ENCODE assay signal across 14 mouse cellular contexts in the genomic region with DNA sequence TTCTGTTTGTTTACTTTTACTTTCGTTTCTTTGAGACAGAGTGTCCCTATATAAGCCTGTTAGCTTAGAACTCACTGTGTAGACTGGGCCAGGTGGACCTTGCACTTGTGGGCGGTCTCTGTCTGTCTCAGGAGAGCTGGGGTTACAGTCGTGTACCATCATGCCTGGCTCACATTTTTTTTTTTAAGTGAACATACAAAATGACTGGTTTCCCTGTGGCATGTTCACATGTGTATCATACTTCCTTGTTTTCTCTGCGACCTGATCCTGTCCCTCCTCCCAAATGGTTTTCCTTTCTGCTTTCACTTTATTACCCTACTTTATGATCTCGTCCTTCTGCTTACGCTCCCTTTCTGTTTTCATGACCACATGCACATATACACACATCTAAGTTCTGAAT. TPM values are rescaled to one million over a fixed set of nuclear protein-coding genes. Genes with fewer than 3 reads are reported as not detected.
A peak's percentile ranks its signal among the peaks of the same experiment; 100 is the strongest.
DNase-seq lines count a peak whose midpoint lies in the region; ATAC-seq and TF ChIP-seq lines count a peak whose summit lies in the region.
"Had no signal": no experiment of that assay in that cellular context is flagged by ENCODE, and none has a peak within 500 bp of the region (broad histone marks: within the 10 kb centered on the region; RNA-seq: fewer than 3 reads in every experiment).

No protein-coding gene starts in this region.

- H3K4me1 ChIP-seq in kidney, adult 2 months (ENCODE audit: control insufficient read depth, insufficient read depth, low read length): peaks cover 15% of the 10 kb centered on the region
- H3K4me1 ChIP-seq in kidney, embryonic 15.5 days: peaks cover 25% of the 10 kb centered on the region
- peaks cover 6% of the 10 kb centered on the region; the same call in 1 of the 2 replicates for H3K4me1 ChIP-seq in small intestine, adult 2 months (ENCODE audit: control insufficient read depth, insufficient read depth, insufficient read length, low read length)

- H3K4me3 ChIP-seq in kidney, adult 2 months (ENCODE audit: insufficient read depth, low read depth, low read length): no peak overlapping the region
- H3K4me3 ChIP-seq in kidney, embryonic 15.5 days (replicated peaks): no peak overlapping the region
- peak overlapping the region; percentile 52; the same call in 1 of the 2 replicates for H3K4me3 ChIP-seq in small intestine, adult 2 months (ENCODE audit: low read depth, low read length)
- H3K4me3 ChIP-seq: embryonic facial prominence, embryonic 13.5 days; forebrain, embryonic 15.5 days; layer of hippocampus, adult 2 months; limb, embryonic 10.5 days had no signal

- no peak for TF ChIP-seq POLR2A in kidney, adult 2 months (IDR thresholded peaks at IDR 0.05; ENCODE audit: low read depth, low read length)
- TF ChIP-seq POLR2A in small intestine, adult 2 months (IDR thresholded peaks at IDR 0.05; ENCODE audit: low read depth, low read length): no peak

- H3K4me2 ChIP-seq in kidney, embryonic 15.5 days: no peak overlapping the region
- H3K4me2 ChIP-seq: embryonic facial prominence, embryonic 13.5 days; forebrain, embryonic 15.5 days had no signal

- no peaks in the 10 kb centered on the region for H3K27me3 ChIP-seq in kidney, adult 2 months (replicated peaks; ENCODE audit: control insufficient read depth, insufficient read depth, low read length)
- no peaks in the 10 kb centered on the region for H3K27me3 ChIP-seq in kidney, embryonic 15.5 days
- H3K27me3 ChIP-seq in small intestine, adult 2 months (ENCODE audit: control insufficient read depth, insufficient read depth, low read length): no peaks in the 10 kb centered on the region
- H3K27me3 ChIP-seq: embryonic facial prominence, embryonic 13.5 days; forebrain, embryonic 15.5 days had no signal

- DNase-seq in kidney, adult 2 months: peak; percentile 85
- DNase-seq in kidney, postnatal 36 days: peak; percentile 80 to 81
- no peak for DNase-seq in frontal cortex, postnatal 25 days (ENCODE audit: low spot score in 2 of 2)
- DNase-seq in ovary, postnatal 36 days (ENCODE audit: low spot score): no peak
- DNase-seq: cerebellum, adult 9-11 months; gastrocnemius, postnatal 36 days had no signal

- no peak for ATAC-seq in kidney, embryonic 15.5 days (replicated peaks; ENCODE audit: low FRiP score)
- ATAC-seq in granulocyte monocyte progenitor cell, adult 5-6 weeks (replicated peaks; ENCODE audit: poor library complexity, severe bottlenecking): peak; percentile 75
- ATAC-seq in erythroblast, adult 5-6 weeks (replicated peaks; ENCODE audit: low FRiP score, poor library complexity, severe bottlenecking): no peak
- ATAC-seq: forebrain, embryonic 15.5 days had no signal

- H3K27ac ChIP-seq in kidney, adult 2 months (ENCODE audit: insufficient read depth, low read depth, low read length): no peak overlapping the region; the same call in 1 of the 2 replicates
- no peak overlapping the region for H3K27ac ChIP-seq in kidney, embryonic 15.5 days
- H3K27ac ChIP-seq in small intestine, adult 2 months (ENCODE audit: insufficient read depth, low read depth, low read length): peak overlapping the region; percentile 83
- H3K27ac ChIP-seq: embryonic facial prominence, embryonic 13.5 days; forebrain, embryonic 15.5 days; layer of hippocampus, adult 2 months; limb, embryonic 10.5 days had no signal

- 44% methylated on average over 6 of the region's 6 CpGs for WGBS in kidney, adult 2 months
- WGBS in kidney, embryonic 15.5 days: 79% methylated on average over 6 of the region's 6 CpGs
- 16% methylated on average over 6 of the region's 6 CpGs for WGBS in small intestine, adult 2 months

- no peaks in the 10 kb centered on the region for H3K9me3 ChIP-seq in kidney, embryonic 15.5 days (replicated peaks)
- H3K9me3 ChIP-seq: embryonic facial prominence, embryonic 13.5 days; forebrain, embryonic 15.5 days; limb, embryonic 10.5 days had no signal

- H3K9ac ChIP-seq in kidney, embryonic 15.5 days: no peak overlapping the region
- H3K9ac ChIP-seq: embryonic facial prominence, embryonic 13.5 days; forebrain, embryonic 15.5 days had no signal

- no peaks in the 10 kb centered on the region; the same call in 1 of the 2 replicates for H3K36me3 ChIP-seq in kidney, adult 2 months (ENCODE audit: control insufficient read depth, insufficient read depth, low read length)
- peaks cover 54% of the 10 kb centered on the region for H3K36me3 ChIP-seq in kidney, embryonic 15.5 days
- peaks cover 12% of the 10 kb centered on the region for H3K36me3 ChIP-seq in small intestine, adult 2 months (ENCODE audit: control insufficient read depth, insufficient read depth, low read length)

- no peak for TF ChIP-seq CTCF in kidney, adult 2 months (conservative IDR thresholded peaks at IDR 0.05; ENCODE audit: insufficient read depth, insufficient read length, low read depth, low read length)
- no peak for TF ChIP-seq CTCF in small intestine, adult 2 months (IDR thresholded peaks at IDR 0.05; ENCODE audit: extremely low read depth, insufficient read length, insufficient replicate concordance, low read depth, low read length)

RNA-seq across cellular contexts. Expression of a gene that starts 5.7 kb away (rescaled TPM):
- polyA plus RNA-seq in kidney, adult 2 months (2012; rRNA removed): 1.2 and 1.6 TPM in 2 replicates
- polyA plus RNA-seq in kidney, embryonic 15.5 days (2015; fragmentation: Nextera tagmentation; extraction: Ambion mirVana): 30.5 and 30.9 TPM in 2 replicates
- 8.4 and 25.6 TPM in 2 replicates for total RNA-seq in granulocyte monocyte progenitor cell, adult 5-6 weeks (2014; fragmentation: Nextera tagmentation)
- total RNA-seq in granulocyte monocyte progenitor cell, adult 5-6 weeks (2017): 5.1 and 10.1 TPM in 2 replicates
- 0.41 and 1.2 TPM in 2 replicates for polyA plus RNA-seq in small intestine, adult 2 months (2012; rRNA removed)
- total RNA-seq in erythroblast, adult 5-6 weeks (2015; ENCODE audit: low replicate concordance): 13.3 and 32.4 TPM in 2 replicates
- total RNA-seq in erythroblast, adult 5-6 weeks (2017; ENCODE audit: low replicate concordance): 8.8 and 12.1 TPM in 2 replicates

RNA-seq across cellular contexts. Expression of a gene that starts 5.8 kb away (rescaled TPM):
- polyA plus RNA-seq in kidney, adult 2 months (2012; rRNA removed): 17.9 and 19.1 TPM in 2 replicates
- 35.7 and 38.1 TPM in 2 replicates for polyA plus RNA-seq in kidney, embryonic 15.5 days (2015; fragmentation: Nextera tagmentation; extraction: Ambion mirVana)
- 42.5 and 44.6 TPM in 2 replicates for total RNA-seq in granulocyte monocyte progenitor cell, adult 5-6 weeks (2014; fragmentation: Nextera tagmentation)
- total RNA-seq in granulocyte monocyte progenitor cell, adult 5-6 weeks (2017): 27.6 and 33.5 TPM in 2 replicates
- 4.8 and 8.9 TPM in 2 replicates for polyA plus RNA-seq in small intestine, adult 2 months (2012; rRNA removed)
- total RNA-seq in erythroblast, adult 5-6 weeks (2015; ENCODE audit: low replicate concordance): 6.7 and 13.6 TPM in 2 replicates
- total RNA-seq in erythroblast, adult 5-6 weeks (2017; ENCODE audit: low replicate concordance): 5.8 and 10.3 TPM in 2 replicates

RNA-seq across cellular contexts. Expression of a gene that starts 41.6 kb away (rescaled TPM):
- 1.7 and 1.8 TPM in 2 replicates for polyA plus RNA-seq in kidney, adult 2 months (2012; rRNA removed)
- 7.8 and 8.3 TPM in 2 replicates for polyA plus RNA-seq in kidney, embryonic 15.5 days (2015; fragmentation: Nextera tagmentation; extraction: Ambion mirVana)
- 7.2 and 10.0 TPM in 2 replicates for total RNA-seq in granulocyte monocyte progenitor cell, adult 5-6 weeks (2014; fragmentation: Nextera tagmentation)
- total RNA-seq in granulocyte monocyte progenitor cell, adult 5-6 weeks (2017): 5.0 and 5.7 TPM in 2 replicates
- 0.13 and 0.32 TPM in 2 replicates for polyA plus RNA-seq in small intestine, adult 2 months (2012; rRNA removed)
- total RNA-seq in erythroblast, adult 5-6 weeks (2015; ENCODE audit: low replicate concordance): 1.3 and 2.9 TPM in 2 replicates
- total RNA-seq in erythroblast, adult 5-6 weeks (2017; ENCODE audit: low replicate concordance): 1.7 and 2.6 TPM in 2 replicates

RNA-seq across cellular contexts. Expression of a gene that starts 55.1 kb away (rescaled TPM):
- 7.2 and 7.9 TPM in 2 replicates for polyA plus RNA-seq in kidney, adult 2 months (2012; rRNA removed)
- 15.7 and 17.4 TPM in 2 replicates for polyA plus RNA-seq in kidney, embryonic 15.5 days (2015; fragmentation: Nextera tagmentation; extraction: Ambion mirVana)
- total RNA-seq in granulocyte monocyte progenitor cell, adult 5-6 weeks (2014; fragmentation: Nextera tagmentation): 26.1 and 27.8 TPM in 2 replicates
- total RNA-seq in granulocyte monocyte progenitor cell, adult 5-6 weeks (2017): 12.7 and 14.5 TPM in 2 replicates
- polyA plus RNA-seq in small intestine, adult 2 months (2012; rRNA removed): 1.9 and 2.7 TPM in 2 replicates
- 8.1 and 14.6 TPM in 2 replicates for total RNA-seq in erythroblast, adult 5-6 weeks (2015; ENCODE audit: low replicate concordance)
- total RNA-seq in erythroblast, adult 5-6 weeks (2017; ENCODE audit: low replicate concordance): 4.2 and 5.2 TPM in 2 replicates

Comparison
In these comparisons a context has a peak if more than half of its experiments do, and no peak if none do; other contexts are left out.
1. RNA of a gene that starts 5.7 kb away (polyA plus RNA-seq): 30.5 to 30.9 TPM in kidney, embryonic 15.5 days; 1.2 to 1.6 TPM in kidney, adult 2 months and 0.41 to 1.2 TPM in small intestine, adult 2 months; every median in the first group is over 10 times any median in the second.
2. DNase-seq: peak in kidney, adult 2 months (single experiment) and kidney, postnatal 36 days (2 of 2); none in frontal cortex, postnatal 25 days (0 of 2) and ovary, postnatal 36 days (single experiment).